Mouse (Mus musculus) kidney, embryonic 15.5 days (tissue): ENCODE measurements around the gene Dido1. TPM values are rescaled to one million over a fixed set of nuclear protein-coding genes. Genes with fewer than 3 reads are reported as not detected.
A peak's percentile ranks its signal among the peaks of the same experiment; 100 is the strongest.

Experiments
- ATAC-seq: fragments of 200-750 bp; cut with Nextera tagmentation; replicated peaks from 2 replicates; pipeline ENCODE4 v1.8.0; 2017; ENCODE audit warnings: moderate TSS enrichment; ENCODE audit not compliant: low FRiP score
- H3K27ac ChIP-seq: fragments of 300-500 bp; sonication (generic); 2 replicates; pipeline ENCODE4 v1.5.1; 2015; ENCODE audit warnings: mild to moderate bottlenecking, inconsistent platforms
- H3K27me3 ChIP-seq: fragments of 300-500 bp; sonication (generic); 2 replicates; pipeline ENCODE4 v1.6.1; 2015; ENCODE audit warnings: inconsistent platforms
- H3K36me3 ChIP-seq: fragments of 300-500 bp; sonication (generic); 2 replicates; pipeline ENCODE4 v1.6.1; 2015; ENCODE audit warnings: inconsistent platforms
- H3K4me1 ChIP-seq: fragments of 300-500 bp; sonication (generic); 2 replicates; pipeline ENCODE4 v1.6.1; 2015; ENCODE audit warnings: inconsistent platforms
- H3K4me2 ChIP-seq: fragments of 300-500 bp; sonication (generic); 2 replicates; pipeline ENCODE4 v1.6.1; 2015; ENCODE audit warnings: moderate library complexity, mild to moderate bottlenecking, inconsistent platforms
- H3K4me3 ChIP-seq: fragments of 300-500 bp; sonication (generic); replicated peaks from 2 replicates; pipeline ENCODE4 v1.5.1; 2015; ENCODE audit warnings: mild to moderate bottlenecking, inconsistent platforms
- H3K9ac ChIP-seq: fragments of 300-500 bp; sonication (generic); 2 replicates; pipeline ENCODE4 v1.6.1; 2015; ENCODE audit warnings: mild to moderate bottlenecking, inconsistent platforms
- H3K9me3 ChIP-seq: fragments of 300-500 bp; sonication (generic); replicated peaks from 2 replicates; pipeline ENCODE4 v1.6.1; 2016; ENCODE audit warnings: inconsistent platforms
- WGBS: fragments of 180-500 bp; shearing (Covaris S2); methylation state at CpG from one replicate; pipeline ENCODE4 v1.1.7; 2015; ENCODE audit warnings: mixed read lengths; 5-methylcytosine and 5-hydroxymethylcytosine counted together
- polyA plus RNA-seq: library from polyadenylated mRNA; unstranded; fragments of >200 nt; fragmentation: Nextera tagmentation; extraction: Ambion mirVana; gene quantifications from 2 replicates; pipeline ENCODE4 v1.2.1, GENCODE M21; 2015

The Dido1 gene
- 28.4 and 29.7 TPM in 2 replicates for polyA plus RNA-seq

GRCm38 (mm10) chr2:180709923-180710272, at the start of gene Dido1, which contains the start of gene Gid8:
Gene Dido1, minus strand, starts transcription at chr2:180709999.
Gene Gid8, plus strand, starts transcription at chr2:180710117.
- Histone ChIP-seq H3K27ac (peak within 1 kb of the TSS; percentile 91), H3K4me2 (peak within 1 kb of the TSS; percentile 79), H3K9ac (peak within 1 kb of the TSS; percentile 100), H3K9me3 (no peaks in the 10 kb centered on the region), H3K4me1 (peaks cover 29% of the 10 kb centered on the region), H3K4me3 (peak within 1 kb of the TSS; percentile 100), H3K27me3 (no peaks in the 10 kb centered on the region), H3K36me3 (peaks cover 39% of the 10 kb centered on the region)
- peak; percentile 96 for ATAC-seq
- under 1% methylated on average over 42 of the region's 43 CpGs for WGBS

DNA sequence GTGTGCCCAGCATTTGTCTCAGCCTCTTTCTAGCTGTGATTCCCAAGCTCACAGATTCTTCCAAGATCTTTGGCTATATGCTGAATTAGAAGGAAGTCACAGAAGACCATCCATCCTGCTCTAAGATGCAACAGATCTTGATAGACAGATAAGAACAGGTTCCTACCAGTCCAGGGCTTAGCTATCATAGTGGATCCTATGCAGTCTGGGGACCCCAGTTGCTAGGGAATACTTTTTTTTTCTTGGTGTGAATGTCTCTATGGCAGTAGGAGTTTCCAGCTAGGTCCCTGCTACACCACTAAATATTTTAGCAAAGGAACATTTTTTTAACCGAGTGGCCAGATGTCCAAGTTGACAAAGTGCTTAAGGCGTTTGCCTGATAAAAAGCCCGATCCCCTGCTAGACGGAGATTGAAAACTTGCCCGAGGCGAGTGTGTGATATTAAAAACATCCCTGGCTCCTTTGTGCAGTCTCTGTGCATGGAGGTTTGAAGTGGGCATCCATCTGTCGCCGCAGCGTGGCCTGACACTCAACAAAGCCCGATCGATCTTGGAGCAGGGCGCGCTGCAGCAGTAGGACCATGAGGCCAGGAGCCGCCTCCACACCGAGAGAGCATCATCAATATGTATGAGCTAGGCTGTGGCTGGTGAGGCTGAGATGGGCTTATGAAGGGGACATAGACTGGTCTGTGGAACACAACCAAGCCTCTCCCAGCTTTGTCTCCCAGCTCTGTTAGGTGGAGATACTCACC, 48.9 kb upstream of the Dido1 start:
- no peaks in the 10 kb centered on the region for H3K36me3 ChIP-seq
- no peak overlapping the region for H3K9ac ChIP-seq
- H3K9me3 ChIP-seq: no peaks in the 10 kb centered on the region
- H3K27ac ChIP-seq: no peak overlapping the region
- no peaks in the 10 kb centered on the region for H3K4me1 ChIP-seq
- WGBS: 67% methylated on average over 15 of the region's 15 CpGs
- H3K27me3 ChIP-seq: 0 out of 2 replicates have a peak, but pooled peaks cover 6% of the 10 kb centered on the region
- H3K4me2 ChIP-seq: no peak overlapping the region
- ATAC-seq: no peak
- H3K4me3 ChIP-seq: no peak overlapping the region

DNA sequence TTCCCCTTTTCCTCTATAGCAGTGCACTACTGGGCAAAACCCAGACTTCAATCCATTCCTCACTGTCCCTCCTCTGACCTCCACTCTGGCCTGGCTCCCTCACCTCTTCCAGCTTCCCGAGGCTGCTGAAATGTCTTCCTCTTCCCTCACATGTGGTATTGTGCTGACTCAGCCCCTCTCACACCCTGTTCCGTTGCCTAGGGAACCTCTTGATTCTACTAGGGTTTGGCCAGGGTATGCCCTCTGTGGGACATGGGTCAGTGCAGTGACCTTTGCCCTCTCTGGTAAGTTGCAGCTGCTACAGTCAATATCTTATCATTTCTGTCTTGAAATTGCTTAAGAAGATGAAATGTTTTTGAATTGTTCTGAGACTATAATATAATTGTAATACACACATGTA, 47.0 kb upstream of the Dido1 start:
- WGBS: 32% methylated on average over 2 of the region's 2 CpGs

GRCm38 (mm10) chr2:180755896-180756295, 46.1 kb upstream of the Dido1 start:
- Histone ChIP-seq H3K27me3 (0 out of 2 replicates have a peak, but pooled peaks cover 6% of the 10 kb centered on the region), H3K9ac (no peak overlapping the region), H3K9me3 (no peaks in the 10 kb centered on the region), H3K4me2 (no peak overlapping the region), H3K27ac (no peak overlapping the region), H3K4me3 (no peak overlapping the region), H3K36me3 (no peaks in the 10 kb centered on the region), H3K4me1 (no peaks in the 10 kb centered on the region)
- no peak; the same call in 1 of the 2 replicates for ATAC-seq
- under 1% methylated on average over 8 of the region's 8 CpGs for WGBS

More for the DNA sequence above, 47.0 kb upstream of the Dido1 start:
- Histone ChIP-seq H3K27ac (no peak overlapping the region), H3K27me3 (0 out of 2 replicates have a peak, but pooled peaks cover 6% of the 10 kb centered on the region), H3K9me3 (no peaks in the 10 kb centered on the region), H3K4me2 (no peak overlapping the region), H3K4me3 (no peak overlapping the region), H3K9ac (no peak overlapping the region), H3K36me3 (no peaks in the 10 kb centered on the region), H3K4me1 (no peaks in the 10 kb centered on the region)
- no peak for ATAC-seq

DNA sequence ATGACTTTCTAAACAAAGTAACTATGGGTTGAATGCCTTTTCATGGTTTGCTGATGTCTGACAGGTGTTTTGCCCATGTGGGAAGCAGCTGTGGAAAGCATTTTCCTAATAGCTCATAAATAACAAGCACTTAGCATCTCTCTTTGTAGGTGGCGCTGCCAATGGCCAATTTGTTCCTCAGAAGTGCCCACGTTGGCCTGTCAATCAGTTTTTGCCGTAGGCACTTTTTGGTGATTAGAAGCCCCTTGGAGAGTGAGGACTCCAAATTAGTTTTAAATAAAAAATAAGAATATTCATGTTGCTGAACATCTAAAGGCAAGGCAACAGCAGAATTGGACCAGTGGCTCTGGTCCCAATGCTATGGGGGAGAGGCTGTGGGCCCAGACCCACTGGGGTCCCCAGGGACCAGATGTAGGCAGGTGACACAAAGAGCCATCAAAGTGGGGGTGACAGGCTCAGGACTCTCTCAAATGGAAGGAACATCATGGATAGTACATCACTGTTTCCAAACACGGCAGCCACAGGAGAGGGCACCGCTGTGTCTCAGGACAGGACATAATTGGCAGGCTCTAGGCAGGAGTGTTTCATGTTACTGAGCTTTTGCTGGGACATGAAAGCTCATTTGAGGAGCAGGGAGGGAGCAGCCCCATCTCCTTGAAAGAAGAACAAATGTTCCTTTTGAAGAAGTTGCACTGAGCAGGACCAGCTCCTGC, 45.3 kb upstream of the Dido1 start:
- WGBS: 71% methylated on average over 5 of the region's 5 CpGs
- no peak for ATAC-seq

DNA sequence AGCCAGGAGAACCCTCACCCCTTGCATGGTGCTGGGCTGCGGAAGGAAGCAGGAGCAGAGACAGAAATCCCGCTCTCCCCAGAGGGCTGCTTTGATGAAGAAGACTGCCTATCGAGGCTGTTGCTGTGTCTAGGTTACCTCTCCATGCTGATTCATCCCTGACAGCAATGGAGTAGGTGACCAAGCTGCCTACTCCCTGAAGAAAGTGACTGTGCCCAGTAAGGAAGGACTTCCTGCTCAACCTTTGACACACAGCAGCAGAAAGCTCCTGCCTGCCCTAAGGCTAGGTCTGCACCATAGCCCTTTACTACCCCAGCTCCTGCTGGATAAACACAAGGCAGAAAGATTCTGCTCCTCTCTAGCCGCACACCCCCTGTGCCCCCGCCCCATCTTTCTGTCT, 39.1 kb upstream of the Dido1 start:
- Histone ChIP-seq H3K27me3 (peaks cover 13% of the 10 kb centered on the region; the same call in 1 of the 2 replicates), H3K9ac (no peak overlapping the region), H3K36me3 (no peaks in the 10 kb centered on the region), H3K9me3 (no peaks in the 10 kb centered on the region), H3K4me1 (no peaks in the 10 kb centered on the region), H3K4me3 (no peak overlapping the region), H3K4me2 (no peak overlapping the region), H3K27ac (no peak overlapping the region)
- ATAC-seq: no peak
- 52% methylated on average over 5 of the region's 5 CpGs for WGBS

More for the DNA sequence above, 45.3 kb upstream of the Dido1 start:
- Histone ChIP-seq H3K4me2 (no peak overlapping the region), H3K4me3 (no peak overlapping the region), H3K27ac (no peak overlapping the region), H3K27me3 (0 out of 2 replicates have a peak, but pooled peaks cover 6% of the 10 kb centered on the region), H3K36me3 (no peaks in the 10 kb centered on the region), H3K9me3 (no peaks in the 10 kb centered on the region), H3K4me1 (no peaks in the 10 kb centered on the region), H3K9ac (no peak overlapping the region)

DNA sequence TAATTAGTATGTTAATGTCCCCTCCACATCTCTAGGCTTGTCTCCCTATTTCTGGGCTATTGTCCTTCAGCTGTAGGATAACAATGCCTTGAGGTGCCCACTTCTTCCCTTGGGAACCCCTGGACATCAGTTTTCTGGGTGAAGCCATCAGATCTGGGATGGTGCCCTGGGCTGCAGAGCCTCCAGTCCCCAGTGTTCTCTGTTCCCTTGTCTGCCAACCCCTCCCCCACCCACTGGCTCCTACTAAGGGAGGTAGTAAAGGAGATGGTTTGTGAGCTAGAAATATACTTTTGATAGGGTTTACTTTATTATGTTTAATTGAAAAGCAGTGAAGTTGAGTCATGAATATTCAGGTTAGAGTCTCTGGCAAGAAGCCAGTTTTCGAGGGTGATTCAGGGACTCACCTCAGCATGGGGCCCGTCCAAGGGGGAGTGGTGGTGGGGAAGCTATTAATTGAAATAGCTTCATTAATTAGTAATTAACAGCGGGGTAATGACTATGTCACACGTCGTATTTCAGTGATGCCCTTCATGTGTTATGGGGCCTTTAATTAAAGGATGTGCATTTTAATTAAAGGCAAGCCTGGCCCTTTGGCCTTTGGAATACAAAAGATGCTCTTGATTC, 36.9 kb upstream of the Dido1 start:
- Histone ChIP-seq H3K27me3 (peaks cover 12% of the 10 kb centered on the region; the same call in 1 of the 2 replicates), H3K36me3 (no peaks in the 10 kb centered on the region), H3K4me3 (no peak overlapping the region), H3K9ac (no peak overlapping the region), H3K9me3 (no peaks in the 10 kb centered on the region), H3K4me2 (no peak overlapping the region), H3K4me1 (no peaks in the 10 kb centered on the region), H3K27ac (no peak overlapping the region)
- WGBS: 28% methylated on average over 5 of the region's 5 CpGs
- no peak for ATAC-seq

GRCm38 (mm10) chr2:180745248-180745927, 35.6 kb upstream of the Dido1 start:
- WGBS: 33% methylated on average over 17 of the region's 17 CpGs
- H3K9ac ChIP-seq: no peak overlapping the region
- no peak overlapping the region for H3K4me2 ChIP-seq
- peaks cover 12% of the 10 kb centered on the region; the same call in 1 of the 2 replicates for H3K27me3 ChIP-seq
- 0 out of 2 replicates have a peak, but pooled peaks have one; percentile 56 for ATAC-seq
- no peaks in the 10 kb centered on the region for H3K4me1 ChIP-seq
- H3K4me3 ChIP-seq: no peak overlapping the region
- no peaks in the 10 kb centered on the region for H3K9me3 ChIP-seq
- no peaks in the 10 kb centered on the region for H3K36me3 ChIP-seq
- H3K27ac ChIP-seq: no peak overlapping the region

- H3K4me2 ChIP-seq: no peak overlapping the region
- peaks cover 12% of the 10 kb centered on the region; the same call in 1 of the 2 replicates for H3K27me3 ChIP-seq
- no peaks in the 10 kb centered on the region for H3K4me1 ChIP-seq
- no peak for ATAC-seq
- H3K9ac ChIP-seq: no peak overlapping the region
- H3K9me3 ChIP-seq: no peaks in the 10 kb centered on the region
- 89% methylated on average over 2 of the region's 2 CpGs for WGBS
- no peaks in the 10 kb centered on the region for H3K36me3 ChIP-seq
- no peak overlapping the region for H3K4me3 ChIP-seq
- H3K27ac ChIP-seq: no peak overlapping the region
Observed at GRCm38 (mm10) chr2:180743321-180743720, 33.5 kb upstream of the Dido1 start.

DNA sequence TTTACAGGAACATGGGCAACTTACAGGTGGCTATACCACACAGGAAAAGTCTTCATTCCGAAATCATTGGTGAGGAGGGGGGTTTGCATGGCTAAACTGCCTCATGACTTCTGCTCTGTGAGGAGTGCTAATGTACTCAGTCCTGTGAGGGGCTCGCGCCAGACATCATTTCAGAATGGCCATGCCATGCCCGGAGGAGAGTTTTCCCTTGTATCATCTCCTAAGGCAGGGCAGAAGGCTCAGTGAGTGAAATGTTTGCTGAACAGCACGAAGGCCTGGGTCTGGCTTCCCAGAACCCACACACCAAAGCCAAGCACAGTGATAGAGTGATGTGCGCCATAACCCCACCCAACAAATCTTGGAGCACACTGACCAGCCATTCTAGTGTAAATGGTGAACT, 33.0 kb upstream of the Dido1 start:
- no peaks in the 10 kb centered on the region for H3K9me3 ChIP-seq
- no peaks in the 10 kb centered on the region for H3K36me3 ChIP-seq
- no peak overlapping the region for H3K4me3 ChIP-seq
- peaks cover 12% of the 10 kb centered on the region; the same call in 1 of the 2 replicates for H3K27me3 ChIP-seq
- no peak overlapping the region for H3K27ac ChIP-seq
- H3K4me1 ChIP-seq: no peaks in the 10 kb centered on the region
- ATAC-seq: no peak
- 84% methylated on average over 6 of the region's 6 CpGs for WGBS
- no peak overlapping the region for H3K4me2 ChIP-seq
- H3K9ac ChIP-seq: no peak overlapping the region

GRCm38 (mm10) chr2:180741421-180741820, 31.6 kb upstream of the Dido1 start:
- no peak for ATAC-seq
- 68% methylated on average over 7 of the region's 7 CpGs for WGBS
- no peak overlapping the region for H3K4me2 ChIP-seq
- H3K36me3 ChIP-seq: no peaks in the 10 kb centered on the region
- H3K27ac ChIP-seq: no peak overlapping the region
- no peaks in the 10 kb centered on the region for H3K9me3 ChIP-seq
- H3K9ac ChIP-seq: no peak overlapping the region
- H3K4me3 ChIP-seq: no peak overlapping the region
- no peaks in the 10 kb centered on the region for H3K4me1 ChIP-seq
- H3K27me3 ChIP-seq: peaks cover 3% of the 10 kb centered on the region; the same call in 1 of the 2 replicates
